Mouse (Mus musculus) spleen, adult 2 months (tissue): ENCODE measurements around the gene 1700008O03Rik.
A peak's percentile ranks its signal among the peaks of the same experiment; 100 is the strongest.

Source experiments
- CTCF ChIP-seq: fragments of 200-500 bp; IDR thresholded peaks from 2 replicates; pipeline ENCODE4 v1.5.1; 2011; ENCODE audit warnings: mild to moderate bottlenecking, inconsistent platforms; ENCODE audit not compliant: insufficient read depth, insufficient read length, insufficient replicate concordance; ENCODE audit errors: extremely low read depth
- POLR2A ChIP-seq: fragments of 200-500 bp; IDR thresholded peaks from 2 replicates; pipeline ENCODE4 v1.6.1; 2011; ENCODE audit warnings: low read depth, low read length, inconsistent platforms

DNA sequence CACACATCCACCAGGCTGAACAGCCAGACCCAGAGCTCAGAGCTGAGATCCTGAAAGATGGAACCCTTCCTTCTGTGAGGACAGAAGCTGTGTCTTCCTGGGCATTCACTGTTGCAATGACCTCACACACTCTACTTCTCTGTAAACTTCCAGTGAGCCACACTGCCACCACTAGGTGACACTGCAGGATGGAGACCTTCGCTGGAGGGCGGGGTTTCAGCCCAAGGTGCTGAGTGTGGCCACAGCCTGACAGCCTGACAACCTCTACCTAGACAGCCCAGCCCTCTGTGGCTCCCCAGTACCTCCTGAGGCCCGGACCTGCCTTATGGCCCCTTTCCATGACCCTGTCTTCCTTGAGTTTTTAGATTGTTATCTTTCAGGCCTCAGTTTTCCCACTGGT lies 12.9 kb upstream of the 1700008O03Rik start:
- TF ChIP-seq CTCF (peak; percentile 56; the same call in 1 of the 2 replicates), POLR2A (no peak)
